Mouse (Mus musculus): ENCODE measurements around the gene Gm20696. TPM values are rescaled to one million over a fixed set of nuclear protein-coding genes. Genes with fewer than 3 reads are reported as not detected.

The Gm20696 gene
- polyA plus RNA-seq, 1 experiment: not detected

DNA sequence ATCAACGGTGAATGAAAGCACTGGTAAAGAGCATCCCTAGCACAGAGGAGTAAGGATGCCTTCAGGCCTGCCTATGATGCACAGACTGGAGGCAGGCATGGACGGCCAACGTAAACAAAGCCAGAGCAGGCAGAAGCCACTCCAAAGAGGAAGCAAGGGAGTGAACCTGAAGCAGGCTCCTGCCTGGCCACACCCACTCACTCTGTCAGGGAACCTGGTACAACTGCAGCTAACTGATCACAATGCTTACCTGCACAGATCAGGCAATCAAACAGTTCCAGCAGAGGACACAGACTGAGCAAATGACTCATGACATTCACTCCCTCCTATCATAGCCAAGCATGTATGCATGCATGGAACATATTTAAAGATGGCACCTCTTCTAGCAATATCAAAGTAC, 381.6 kb downstream of the Gm20696 start:
- H3K9me3 ChIP-seq: peaks cover 6% of the 10 kb centered on the region; the same call in 1 of the 2 replicates
- no peaks in the 10 kb centered on the region; the same call in 1 of the 2 replicates for H3K4me1 ChIP-seq
- no peak for TF ChIP-seq FLI1 (IDR thresholded peaks at IDR 0.05; ENCODE audit: low read length)
- no peak for TF ChIP-seq GATA1 (IDR thresholded peaks at IDR 0.05; ENCODE audit: borderline replicate concordance, low read length)
- peaks cover 6% of the 10 kb centered on the region for H3K36me3 ChIP-seq (replicated peaks; ENCODE audit: low read length)
- H3K27me3 ChIP-seq (replicated peaks): no peaks in the 10 kb centered on the region
- no peak overlapping the region for H3K4me3 ChIP-seq (replicated peaks)

DNA sequence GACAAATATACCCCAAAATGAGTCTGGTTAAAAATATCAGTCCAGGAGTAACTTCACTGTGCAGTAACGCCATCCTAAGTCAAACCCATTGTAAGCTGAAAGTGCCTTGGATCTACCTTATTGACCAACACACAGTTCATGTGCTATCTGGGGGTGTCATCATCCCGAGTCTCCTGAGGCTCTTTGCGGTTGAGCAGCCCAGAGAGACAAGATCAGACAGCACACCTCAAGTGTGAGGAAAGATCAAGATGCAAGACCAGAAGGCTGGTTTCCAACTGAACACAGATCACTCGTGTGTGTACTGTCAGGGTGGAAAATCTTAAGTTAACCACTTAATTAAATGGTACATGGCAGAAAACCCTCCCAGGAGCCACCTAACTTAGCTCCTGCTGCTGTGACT, 382.6 kb downstream of the Gm20696 start:
- H3K36me3 ChIP-seq (replicated peaks; ENCODE audit: low read length): peaks cover 6% of the 10 kb centered on the region
- H3K9me3 ChIP-seq: peaks cover 6% of the 10 kb centered on the region; the same call in 1 of the 2 replicates
- no peak for TF ChIP-seq GATA1 (IDR thresholded peaks at IDR 0.05; ENCODE audit: borderline replicate concordance, low read length)
- TF ChIP-seq FLI1 (IDR thresholded peaks at IDR 0.05; ENCODE audit: low read length): no peak
- H3K27me3 ChIP-seq (replicated peaks): no peaks in the 10 kb centered on the region
- H3K4me3 ChIP-seq (replicated peaks): no peak overlapping the region
- H3K4me1 ChIP-seq: no peaks in the 10 kb centered on the region; the same call in 1 of the 2 replicates

DNA sequence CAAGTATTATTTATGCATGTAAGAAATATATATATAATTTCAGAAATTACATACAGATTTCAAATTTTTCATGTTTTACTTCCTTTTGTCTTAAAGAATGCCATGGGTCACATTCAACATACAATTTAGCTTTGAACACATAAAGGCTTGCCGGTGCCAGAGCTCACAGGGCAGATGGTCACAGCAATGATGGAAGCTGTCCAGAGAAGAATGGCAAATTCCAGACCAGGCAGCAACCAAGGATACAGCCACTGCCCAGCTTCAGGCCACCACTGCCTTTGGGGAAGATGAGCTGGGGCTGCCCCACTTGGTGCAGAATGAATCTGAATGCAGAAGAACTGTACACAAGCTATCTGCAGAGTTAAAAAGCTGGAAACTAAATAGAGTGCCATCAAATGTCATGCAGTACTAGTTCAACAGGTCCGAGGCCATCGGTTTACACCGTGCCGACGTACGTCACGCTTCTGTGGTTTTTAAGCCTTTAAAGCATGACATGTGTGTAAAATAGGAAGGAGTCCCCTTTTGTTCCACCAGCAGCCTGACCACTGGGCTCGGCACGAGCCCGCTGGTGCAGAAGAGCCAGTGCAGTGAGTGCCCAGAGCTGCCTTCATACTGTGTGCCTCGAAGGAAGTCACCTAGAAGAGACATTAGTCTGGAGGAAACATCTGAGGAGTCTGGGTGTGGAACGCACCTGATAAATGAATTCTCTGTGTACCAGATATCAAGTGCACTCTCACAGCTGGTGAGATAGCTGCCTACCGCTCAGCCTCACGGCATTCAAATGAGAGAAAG, 383.5 kb downstream of the Gm20696 start:
- Histone ChIP-seq H3K4me3 (replicated peaks) (no peak overlapping the region), H3K4me1 (no peaks in the 10 kb centered on the region; the same call in 1 of the 2 replicates), H3K36me3 (replicated peaks; ENCODE audit: low read length) (peaks cover 6% of the 10 kb centered on the region), H3K27me3 (replicated peaks) (no peaks in the 10 kb centered on the region), H3K9me3 (peaks cover 6% of the 10 kb centered on the region; the same call in 1 of the 2 replicates)
- TF ChIP-seq GATA1 (IDR thresholded peaks at IDR 0.05; ENCODE audit: borderline replicate concordance, low read length) (no peak), FLI1 (IDR thresholded peaks at IDR 0.05; ENCODE audit: low read length) (no peak)

GRCm38 (mm10) chr6:99281433-99281832, 385.2 kb downstream of the Gm20696 start:
- TF ChIP-seq GATA1 (IDR thresholded peaks at IDR 0.05; ENCODE audit: borderline replicate concordance, low read length): no peak
- TF ChIP-seq FLI1 (IDR thresholded peaks at IDR 0.05; ENCODE audit: low read length): no peak
- H3K36me3 ChIP-seq (replicated peaks; ENCODE audit: low read length): peaks cover 6% of the 10 kb centered on the region
- peaks cover 6% of the 10 kb centered on the region; the same call in 1 of the 2 replicates for H3K9me3 ChIP-seq
- no peak overlapping the region for H3K4me3 ChIP-seq (replicated peaks)
- peaks cover 9% of the 10 kb centered on the region for H3K4me1 ChIP-seq
- no peaks in the 10 kb centered on the region for H3K27me3 ChIP-seq (replicated peaks)

- H3K9me3 ChIP-seq: peaks cover 6% of the 10 kb centered on the region; the same call in 1 of the 2 replicates
- H3K27me3 ChIP-seq (replicated peaks): no peaks in the 10 kb centered on the region
- no peak for TF ChIP-seq FLI1 (IDR thresholded peaks at IDR 0.05; ENCODE audit: low read length)
- no peak for TF ChIP-seq GATA1 (IDR thresholded peaks at IDR 0.05; ENCODE audit: borderline replicate concordance, low read length)
- H3K4me1 ChIP-seq: peaks cover 9% of the 10 kb centered on the region
- H3K36me3 ChIP-seq (replicated peaks; ENCODE audit: low read length): peaks cover 6% of the 10 kb centered on the region
- no peak overlapping the region for H3K4me3 ChIP-seq (replicated peaks)
Observed at GRCm38 (mm10) chr6:99280619-99281018, 386.0 kb downstream of the Gm20696 start.

DNA sequence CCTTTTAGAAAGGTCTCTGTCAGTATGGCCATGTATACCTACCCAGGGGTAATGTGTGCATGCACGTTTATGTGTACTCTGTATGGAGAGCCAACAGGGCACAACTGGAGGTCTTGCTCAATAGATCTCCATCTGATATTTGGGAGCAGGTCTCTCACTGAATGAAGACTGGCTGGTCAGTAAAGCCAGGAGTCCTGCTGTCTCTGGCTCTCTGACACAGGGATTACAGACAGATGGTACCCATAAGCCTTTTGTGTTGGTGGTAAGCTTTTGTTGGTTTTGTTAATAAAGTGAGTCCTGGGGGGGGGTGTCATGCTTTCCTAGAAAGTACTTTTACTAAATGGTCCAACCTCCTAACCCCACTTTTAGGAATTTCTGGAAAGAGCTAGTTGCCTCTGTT, 389.3 kb downstream of the Gm20696 start:
- peaks cover 22% of the 10 kb centered on the region for H3K4me1 ChIP-seq
- H3K27me3 ChIP-seq (replicated peaks): no peaks in the 10 kb centered on the region
- H3K9me3 ChIP-seq: peaks cover 6% of the 10 kb centered on the region; the same call in 1 of the 2 replicates
- no peak for TF ChIP-seq GATA1 (IDR thresholded peaks at IDR 0.05; ENCODE audit: borderline replicate concordance, low read length)
- no peak for TF ChIP-seq FLI1 (IDR thresholded peaks at IDR 0.05; ENCODE audit: low read length)
- no peak overlapping the region for H3K4me3 ChIP-seq (replicated peaks)
- H3K36me3 ChIP-seq (replicated peaks; ENCODE audit: low read length): peaks cover 12% of the 10 kb centered on the region

DNA sequence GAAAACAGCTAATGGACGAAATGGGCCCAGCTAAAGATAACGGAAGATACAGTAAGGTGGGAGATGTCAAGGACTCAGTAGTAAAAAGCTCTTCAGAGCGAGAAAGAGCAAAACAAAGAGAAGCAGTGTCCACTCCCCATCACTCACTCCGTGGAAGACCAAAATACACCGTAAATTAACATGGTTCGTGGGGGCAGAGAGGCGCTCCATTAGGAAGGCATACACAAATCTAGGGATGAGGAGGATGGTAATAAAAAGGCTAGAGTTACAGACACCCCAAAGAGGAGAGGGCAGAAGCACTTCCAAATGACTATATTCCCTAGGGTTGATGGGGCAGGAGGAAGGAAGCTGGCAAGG, 390.3 kb downstream of the Gm20696 start:
- no peak overlapping the region for H3K4me3 ChIP-seq (replicated peaks)
- no peaks in the 10 kb centered on the region for H3K27me3 ChIP-seq (replicated peaks)
- peaks cover 31% of the 10 kb centered on the region for H3K4me1 ChIP-seq
- TF ChIP-seq GATA1 (IDR thresholded peaks at IDR 0.05; ENCODE audit: borderline replicate concordance, low read length) (no peak), FLI1 (IDR thresholded peaks at IDR 0.05; ENCODE audit: low read length) (no peak)
- peaks cover 7% of the 10 kb centered on the region for H3K36me3 ChIP-seq (replicated peaks; ENCODE audit: low read length)
- no peaks in the 10 kb centered on the region for H3K9me3 ChIP-seq

DNA sequence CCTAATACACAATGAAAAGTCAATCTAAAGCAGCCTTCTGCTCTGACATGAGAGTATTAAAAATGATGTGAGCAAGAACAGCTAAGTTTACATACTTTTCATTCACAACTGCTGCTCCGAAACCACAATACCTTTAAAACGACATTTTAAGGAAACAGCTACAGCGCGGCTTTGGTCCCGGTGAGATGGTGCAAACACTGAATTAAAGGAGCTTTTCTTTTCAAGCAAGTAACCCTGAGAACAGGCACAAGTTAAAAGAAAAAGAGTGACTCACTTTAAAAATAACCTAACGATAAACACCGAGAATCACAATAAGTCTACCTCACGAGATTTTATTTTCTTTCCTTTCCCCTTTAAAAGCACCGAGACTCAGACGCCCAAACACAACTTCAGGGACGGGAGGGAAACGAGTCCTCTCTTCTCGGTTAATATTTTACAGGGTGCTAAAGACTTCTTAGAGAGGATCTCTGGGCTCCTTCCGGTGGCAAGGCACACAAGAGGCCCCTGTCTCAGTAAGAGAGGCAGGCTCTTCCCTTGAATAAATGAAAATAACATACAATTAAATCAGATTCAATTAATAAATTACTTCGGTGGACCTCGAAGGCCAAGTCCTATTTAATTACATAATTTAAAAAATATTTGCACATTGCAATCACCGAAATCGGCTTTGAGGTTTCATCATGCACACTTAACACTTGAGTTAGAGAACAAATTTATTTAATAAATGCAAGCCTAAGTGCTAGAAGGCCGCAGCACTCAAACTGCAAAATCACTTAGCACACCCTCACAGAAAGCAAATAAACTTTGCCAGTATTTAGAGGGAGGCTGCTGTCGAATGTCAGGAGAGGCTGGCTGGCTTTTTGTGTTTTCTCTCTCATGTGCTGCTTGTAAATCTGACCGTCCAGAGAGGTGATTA, 391.0 kb downstream of the Gm20696 start:
- no peak for TF ChIP-seq FLI1 (IDR thresholded peaks at IDR 0.05; ENCODE audit: low read length)
- TF ChIP-seq GATA1 (IDR thresholded peaks at IDR 0.05; ENCODE audit: borderline replicate concordance, low read length): no peak
- Histone ChIP-seq H3K4me1 (peaks cover 37% of the 10 kb centered on the region), H3K9me3 (no peaks in the 10 kb centered on the region), H3K27me3 (replicated peaks) (no peaks in the 10 kb centered on the region), H3K36me3 (replicated peaks; ENCODE audit: low read length) (peaks cover 7% of the 10 kb centered on the region), H3K4me3 (replicated peaks) (no peak overlapping the region)

DNA sequence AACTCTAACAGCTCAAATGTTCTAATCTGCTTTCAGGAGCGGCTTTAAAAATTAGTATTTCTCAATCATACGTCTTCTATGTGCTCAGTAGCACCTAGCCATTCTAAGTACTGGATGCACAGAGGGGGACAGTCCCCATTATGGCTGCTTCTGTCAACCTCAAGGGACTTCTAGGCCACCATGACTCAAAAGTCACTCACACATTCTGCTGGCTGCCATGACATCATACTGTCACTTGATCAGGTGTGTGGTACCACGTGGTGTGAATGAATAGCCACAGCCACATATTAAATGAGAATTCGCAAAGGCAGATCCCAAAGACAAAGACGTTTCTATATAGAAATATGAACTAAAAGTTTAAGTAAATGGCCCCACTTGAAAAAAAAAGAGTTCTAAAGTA, 391.9 kb downstream of the Gm20696 start:
- Histone ChIP-seq H3K4me3 (replicated peaks) (no peak overlapping the region), H3K4me1 (peaks cover 42% of the 10 kb centered on the region), H3K9me3 (no peaks in the 10 kb centered on the region), H3K36me3 (replicated peaks; ENCODE audit: low read length) (peaks cover 7% of the 10 kb centered on the region), H3K27me3 (replicated peaks) (no peaks in the 10 kb centered on the region)
- TF ChIP-seq GATA1 (IDR thresholded peaks at IDR 0.05; ENCODE audit: borderline replicate concordance, low read length): no peak
- TF ChIP-seq FLI1 (IDR thresholded peaks at IDR 0.05; ENCODE audit: low read length): no peak
